Mouse (Mus musculus) gonadal fat pad, adult 2 months (tissue): Measurements from ENCODE around the gene Myl4. TPM values are rescaled to one million over a fixed set of nuclear protein-coding genes. Genes with fewer than 3 reads are reported as not detected.

Source experiments
- DNase-seq: peaks from one replicate; pipeline ENCODE4 v3.0.0-alpha.2; 2012; ENCODE audit warnings: low read depth
- polyA plus RNA-seq: library from polyadenylated mRNA; depleted of rRNA; stranded (reverse); fragments of >200 nt; gene quantifications from 2 replicates; pipeline ENCODE4 v1.2.3, GENCODE M21; 2012

Myl4 gene
- polyA plus RNA-seq, 1 experiment, result 20.2 TPM

DNA sequence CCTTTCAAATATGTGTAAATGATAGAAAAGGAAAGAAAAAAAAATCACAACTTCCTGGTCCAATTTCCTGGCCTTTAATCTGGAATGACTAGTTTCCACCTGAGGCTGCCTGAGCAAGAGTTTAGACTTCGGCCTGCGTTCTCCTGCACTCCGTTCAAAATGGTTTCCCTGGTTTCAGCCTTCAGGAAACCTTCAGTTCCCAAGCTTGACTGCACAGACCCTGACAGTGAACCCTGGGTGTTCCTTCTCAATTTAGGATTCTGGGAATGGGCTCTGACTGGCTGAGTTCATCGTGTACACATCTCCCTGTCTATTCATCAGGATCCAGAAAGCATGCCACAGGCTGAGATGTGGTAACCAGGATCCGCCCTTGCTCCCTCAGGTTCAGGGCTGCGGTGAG, 53.7 kb downstream of the Myl4 start:
- no peak for DNase-seq

DNA sequence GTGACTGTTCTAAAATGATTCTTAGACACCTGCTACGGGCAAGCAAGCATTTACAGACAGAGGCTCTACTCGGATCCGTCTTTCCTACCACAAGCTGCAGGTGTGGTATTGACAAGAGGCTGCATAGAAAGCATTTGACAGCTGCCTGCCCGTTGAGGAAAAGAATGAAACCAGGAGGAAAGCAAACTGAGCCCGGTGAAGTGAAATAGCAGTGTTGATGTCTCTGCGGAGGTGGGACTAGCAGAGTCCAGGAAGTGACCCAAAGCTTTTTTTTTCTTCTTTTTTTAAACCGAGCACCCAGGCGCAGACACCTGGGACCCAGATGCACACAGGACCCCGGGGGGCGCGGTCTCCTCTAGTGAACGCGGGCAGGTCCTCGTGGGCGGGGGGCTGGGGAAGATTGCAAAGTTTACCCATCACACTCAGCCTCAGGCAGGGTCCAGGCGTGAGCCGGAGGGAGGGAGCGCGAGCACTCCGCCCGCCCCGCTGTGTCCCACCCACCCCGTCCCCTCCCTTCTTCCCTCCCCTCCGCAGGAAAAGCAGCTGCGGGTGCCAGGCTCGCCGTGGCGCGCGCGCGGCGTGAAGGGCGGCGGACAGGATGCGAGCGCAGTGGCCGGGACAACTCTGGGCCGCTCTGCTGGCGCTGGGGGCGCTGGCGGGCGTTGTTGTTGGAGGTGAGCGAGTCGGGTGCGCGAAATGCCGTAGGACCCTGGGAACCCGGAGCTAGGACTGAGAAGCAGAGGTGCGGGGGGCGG, 57.2 kb downstream of the Myl4 start, which contains the start of gene Itgb3:
TSS of gene Itgb3 (plus strand) at position 510 of the 755 bp plus-strand sequence.
- no peak for DNase-seq

DNA sequence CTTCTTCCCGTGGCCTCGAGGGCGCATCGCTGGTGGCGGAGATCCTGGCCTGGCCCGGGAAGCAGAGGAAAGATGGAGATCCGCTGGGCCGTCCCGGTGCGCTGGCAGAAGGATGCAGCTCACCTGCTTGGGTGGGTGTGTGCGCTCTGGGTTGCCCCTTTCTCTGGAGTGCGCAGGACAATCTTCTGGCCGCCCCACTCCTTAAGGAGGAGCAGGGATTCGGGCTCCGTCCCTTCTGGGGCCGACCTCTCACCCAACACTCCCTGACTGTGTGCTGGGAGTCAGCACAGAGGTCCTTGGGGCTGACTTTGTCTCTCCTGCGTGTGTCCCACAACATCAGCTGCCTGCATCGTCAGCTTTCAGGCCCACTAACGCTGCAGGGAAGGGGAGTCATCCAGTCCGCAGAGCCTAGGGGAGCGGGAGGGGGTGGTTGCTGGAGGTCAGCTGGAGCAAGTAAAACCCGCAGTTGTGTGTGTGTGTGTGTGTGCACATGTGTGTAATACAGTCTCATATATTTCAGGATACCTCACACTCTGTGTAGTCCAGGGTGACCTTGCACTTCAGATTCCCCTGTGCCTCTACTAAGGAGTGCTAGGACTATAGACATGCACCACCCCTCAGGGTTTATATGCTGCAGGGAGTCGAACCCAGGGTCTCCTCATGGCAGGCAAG, 57.9 kb downstream of the Myl4 start:
- DNase-seq, result no peak

DNA sequence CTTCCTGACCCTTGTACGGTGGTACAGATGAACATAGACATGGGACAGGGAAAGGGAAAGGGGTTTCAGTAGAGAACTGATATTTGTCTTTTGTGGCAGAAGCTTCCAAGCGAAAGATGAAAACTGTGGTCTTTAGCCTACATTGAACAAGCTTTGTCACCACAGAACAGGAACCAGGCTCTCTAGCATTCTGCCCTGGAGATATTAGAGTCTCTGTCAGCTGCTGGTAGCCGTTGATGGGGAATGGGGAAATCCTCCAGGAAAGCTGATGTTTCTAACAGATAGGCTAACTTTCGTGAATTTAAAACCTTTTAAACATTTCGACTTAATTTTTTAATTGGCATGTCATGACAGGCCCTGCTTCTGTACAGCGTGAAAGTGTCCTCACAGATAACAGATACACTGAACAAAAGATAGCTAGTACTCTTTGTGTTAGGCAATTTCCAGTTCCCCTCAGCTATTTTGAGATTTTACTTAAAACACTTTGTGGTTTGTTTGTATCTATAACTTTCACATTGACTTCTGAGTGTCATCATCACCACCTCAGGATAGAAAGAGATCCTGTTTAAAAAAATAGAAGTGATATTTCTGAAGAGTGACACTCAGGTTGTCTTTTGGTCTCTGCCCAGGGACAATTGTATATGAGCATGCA, 58.7 kb downstream of the Myl4 start:
- no peak for DNase-seq

DNA sequence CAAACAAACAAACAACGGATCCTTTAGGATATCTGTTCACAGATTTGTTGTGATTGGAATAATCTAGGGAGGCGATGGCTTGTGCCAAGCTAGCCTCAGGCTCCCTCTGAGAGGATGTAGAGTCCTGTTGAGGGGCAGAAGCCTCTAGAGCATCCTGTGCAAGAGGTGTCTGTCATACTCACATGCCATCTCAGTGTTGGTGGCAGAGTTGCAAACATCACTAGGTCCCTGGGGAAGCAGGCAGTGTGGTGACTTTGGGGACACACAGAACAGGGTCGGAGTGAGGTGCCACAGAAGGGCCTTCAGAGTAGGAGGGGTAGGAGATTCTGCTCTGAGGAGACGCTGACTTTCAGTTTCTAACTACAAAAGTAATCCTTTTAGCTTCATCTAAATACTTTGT, 59.3 kb downstream of the Myl4 start:
- no peak for DNase-seq

DNA sequence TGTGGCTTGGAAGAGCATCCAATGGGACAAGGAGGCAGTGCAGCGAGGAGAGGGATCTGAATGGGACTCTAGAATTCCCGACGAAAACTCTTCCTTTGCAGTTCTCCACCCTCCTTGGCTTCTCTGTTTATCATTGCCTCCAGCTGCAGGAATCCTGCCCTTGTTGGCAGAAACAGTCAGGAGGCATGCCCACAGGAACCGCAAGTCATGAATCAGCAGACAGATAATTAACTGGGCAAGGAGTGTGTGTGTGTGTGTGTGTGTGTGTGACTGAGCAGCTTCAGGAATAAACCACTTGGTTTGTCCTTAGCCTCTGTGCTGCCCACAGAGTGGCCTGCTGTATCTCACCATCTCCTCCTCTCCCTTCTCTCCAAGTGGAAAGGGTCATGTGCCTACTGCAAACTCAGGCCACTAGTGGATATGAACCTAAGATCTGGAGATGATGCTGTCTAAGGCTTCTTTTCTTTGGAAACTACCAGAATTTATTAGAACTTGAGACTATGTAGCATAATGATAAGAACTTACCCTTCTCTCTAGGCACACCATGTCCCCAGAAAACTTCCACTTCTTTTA, 61.2 kb downstream of the Myl4 start:
- DNase-seq, result no peak

DNA sequence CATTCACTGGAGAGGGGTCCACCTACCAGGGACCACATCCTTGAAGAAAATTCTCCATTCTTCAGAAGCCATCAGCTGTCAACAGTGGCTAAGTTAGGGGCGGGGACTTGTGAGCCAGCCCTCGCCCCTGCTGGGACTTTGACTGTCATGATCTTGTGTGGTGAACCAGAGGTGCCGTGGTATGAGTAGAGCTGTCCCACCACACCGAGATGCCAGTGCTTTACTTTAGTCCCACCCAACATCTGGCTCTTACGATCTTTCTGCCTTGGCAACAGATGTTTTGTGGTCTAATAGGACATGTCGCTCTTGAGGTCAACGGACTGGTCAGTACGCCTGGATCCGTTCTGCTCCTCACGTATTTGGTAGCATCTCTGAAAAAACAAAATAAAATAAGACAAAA, 63.1 kb downstream of the Myl4 start:
- DNase-seq, result no peak

DNA sequence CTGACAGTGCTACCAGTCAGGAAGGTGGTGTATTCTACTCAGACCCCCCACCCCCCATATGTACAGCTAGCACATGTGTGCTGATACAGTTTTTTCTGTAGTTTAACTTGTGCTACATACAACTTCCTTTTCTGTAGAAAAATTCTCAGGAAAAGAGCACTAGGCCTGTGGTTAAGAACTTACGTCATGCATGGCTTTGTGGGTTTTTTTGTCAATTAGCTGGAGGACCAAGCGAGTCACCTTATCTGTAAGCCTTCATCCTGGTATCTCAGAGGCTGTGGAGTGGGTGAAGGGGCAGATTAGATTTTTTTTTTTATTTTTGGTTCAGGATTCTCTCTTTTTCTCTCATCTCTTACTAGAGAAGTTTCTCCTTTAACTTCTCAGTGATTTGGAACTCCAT, 63.7 kb downstream of the Myl4 start:
- DNase-seq, result no peak

DNA sequence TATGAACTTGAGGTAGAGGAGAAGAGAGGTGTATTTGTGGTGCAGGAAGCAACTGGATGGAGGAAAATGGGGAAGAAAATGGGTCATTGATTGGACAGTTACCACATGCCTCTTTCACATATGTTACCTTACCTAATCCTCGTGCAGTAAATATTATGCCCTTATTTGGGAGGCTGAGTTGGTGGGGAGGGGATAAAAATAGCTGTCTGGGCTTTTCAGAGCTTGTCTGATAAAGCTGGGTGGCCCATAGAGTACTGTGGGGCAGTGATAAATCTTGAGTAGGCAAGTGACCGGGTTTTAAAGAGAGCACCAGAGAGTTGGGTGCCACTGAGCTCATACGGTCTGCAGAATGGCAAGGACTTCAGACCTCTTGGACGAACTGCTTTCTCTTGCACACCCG, 65.7 kb downstream of the Myl4 start:
- no peak for DNase-seq

DNA sequence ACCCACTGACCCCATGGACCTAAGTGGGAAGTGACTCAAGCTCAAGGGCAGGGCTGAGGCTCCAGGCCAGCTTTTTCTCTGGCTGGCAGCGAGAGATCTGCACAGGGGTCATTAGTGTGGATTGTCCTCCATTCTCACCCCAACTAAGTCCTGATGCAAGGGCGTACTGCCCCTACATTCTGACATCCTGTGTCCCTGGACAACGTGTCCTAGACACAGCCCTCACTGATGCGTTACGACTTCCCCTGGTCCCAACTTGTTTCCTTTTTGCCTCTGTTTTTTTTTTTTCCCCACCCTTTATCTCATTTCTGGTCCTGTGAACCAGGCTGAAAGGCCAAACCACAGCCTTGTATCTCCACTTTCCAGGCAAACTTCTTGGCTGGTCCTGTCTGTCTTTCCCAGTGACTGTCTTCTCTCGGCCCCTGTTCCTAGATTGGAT, 68.2 kb downstream of the Myl4 start:
- DNase-seq, result no peak

DNA sequence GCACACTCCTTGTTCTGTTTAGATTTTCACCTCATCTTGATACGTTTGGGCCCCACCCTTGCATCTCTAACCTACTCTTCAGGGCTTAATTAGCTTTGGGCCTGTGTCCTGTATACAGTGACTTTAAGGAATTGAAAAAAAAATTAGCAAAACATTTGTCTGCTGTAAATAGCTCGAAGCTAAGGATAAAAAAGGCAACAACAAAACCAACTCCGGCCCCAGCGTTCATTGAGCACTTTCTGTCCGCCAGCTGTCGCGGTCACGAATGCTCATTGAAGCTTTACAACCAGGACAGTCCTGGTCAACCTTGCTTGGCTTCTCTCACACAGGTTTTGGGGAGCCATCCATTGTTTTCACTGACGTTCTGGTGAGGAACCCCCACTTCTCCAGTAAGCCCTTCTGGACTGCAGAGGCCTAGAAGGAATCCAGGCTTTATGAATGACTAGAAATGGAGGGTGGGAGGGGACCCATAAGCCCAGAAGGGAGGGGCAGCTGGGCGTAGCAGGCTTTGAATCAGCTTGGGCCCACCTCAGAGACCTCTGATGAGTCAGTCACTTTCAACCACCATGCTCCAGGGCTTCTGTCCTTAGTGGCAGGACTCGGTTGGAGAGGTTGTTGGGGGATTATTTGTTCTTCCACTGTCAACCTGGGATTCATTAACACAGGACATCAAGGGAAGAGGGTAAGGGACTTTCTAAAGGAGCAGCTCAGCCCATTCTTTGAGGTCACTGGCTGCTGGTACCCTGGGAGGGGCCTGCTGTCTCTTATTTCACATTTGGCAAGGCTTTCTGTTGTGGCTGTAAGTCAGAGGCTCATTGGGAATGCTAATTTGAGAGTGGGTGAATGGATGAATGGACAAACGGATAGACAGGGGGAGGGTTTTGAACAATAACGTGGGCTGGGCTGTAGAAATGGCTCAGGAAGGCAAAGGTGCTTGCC, 68.9 kb downstream of the Myl4 start:
- DNase-seq, result no peak

DNA sequence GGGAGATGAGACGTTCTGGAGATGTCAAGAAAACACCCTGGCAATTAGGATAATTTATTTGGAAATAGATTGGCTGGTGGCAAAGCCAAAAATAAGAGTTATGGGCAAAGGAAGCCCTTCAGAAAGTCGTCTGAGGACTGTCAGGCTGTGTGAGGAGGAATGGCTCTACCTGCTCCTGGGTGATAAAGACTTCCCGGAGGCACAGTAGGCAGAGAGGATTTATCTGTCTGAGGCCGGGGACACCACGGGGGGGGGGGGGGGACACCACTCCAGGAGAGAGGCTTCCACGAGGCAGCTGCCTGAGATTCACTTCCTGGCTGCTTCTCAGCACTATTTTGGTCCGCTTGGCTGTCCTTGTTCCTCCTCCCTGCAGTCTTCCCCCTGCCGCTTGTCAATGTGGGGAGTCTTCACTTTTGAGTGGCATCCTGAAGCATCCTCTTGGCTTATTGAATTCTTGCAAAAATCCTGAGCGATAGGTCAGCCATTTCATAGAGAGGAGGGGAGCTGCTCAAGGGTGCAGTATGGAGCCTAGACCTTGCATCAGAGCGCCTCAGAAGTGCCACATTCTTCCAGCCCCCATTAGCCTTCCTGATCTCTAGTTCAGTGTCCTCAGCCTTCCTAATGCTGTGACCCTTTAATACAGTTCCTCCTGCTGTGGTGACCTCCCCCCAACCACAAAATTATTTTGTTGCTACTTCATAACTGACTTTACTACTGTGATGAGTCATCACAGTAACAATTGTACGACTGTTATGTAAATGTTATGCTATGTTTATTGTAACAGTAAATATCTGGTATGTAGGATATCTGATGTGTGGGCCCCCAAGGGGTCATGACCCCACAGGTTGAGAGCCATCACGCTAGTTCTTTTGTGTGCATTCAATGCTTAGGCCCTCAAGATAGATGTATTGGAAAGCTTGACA, 71.8 kb downstream of the Myl4 start:
- no peak for DNase-seq

DNA sequence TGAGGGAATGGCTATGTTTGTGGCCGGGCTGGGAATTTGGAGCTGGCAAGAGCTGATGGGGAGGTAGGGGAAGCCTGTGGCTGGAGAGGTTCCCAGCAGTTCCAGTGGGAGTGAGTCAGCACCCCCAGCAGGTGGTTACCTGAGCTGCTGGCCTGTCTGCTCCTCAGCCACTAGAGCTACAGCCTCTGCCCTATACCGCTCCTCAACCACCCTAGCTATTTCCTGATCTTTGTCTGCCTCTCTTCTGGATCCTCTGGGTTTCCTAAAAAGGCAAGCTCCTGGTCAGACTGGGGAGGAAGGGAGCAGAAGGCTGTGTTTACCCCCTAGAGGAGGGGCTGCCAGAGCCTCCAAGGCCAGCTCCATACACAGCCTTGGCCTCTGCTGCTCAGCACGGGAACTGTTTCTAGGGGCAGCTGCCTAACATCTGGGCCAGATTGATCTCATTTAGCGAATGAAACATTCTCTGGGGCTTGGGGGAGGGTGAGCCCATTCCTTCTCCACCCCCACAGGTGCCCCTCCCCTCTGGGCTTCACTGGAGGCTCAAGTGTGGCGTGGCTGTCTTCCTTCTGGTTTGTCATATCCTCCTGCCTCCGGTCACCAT, 74.4 kb downstream of the Myl4 start:
- DNase-seq, result no peak

DNA sequence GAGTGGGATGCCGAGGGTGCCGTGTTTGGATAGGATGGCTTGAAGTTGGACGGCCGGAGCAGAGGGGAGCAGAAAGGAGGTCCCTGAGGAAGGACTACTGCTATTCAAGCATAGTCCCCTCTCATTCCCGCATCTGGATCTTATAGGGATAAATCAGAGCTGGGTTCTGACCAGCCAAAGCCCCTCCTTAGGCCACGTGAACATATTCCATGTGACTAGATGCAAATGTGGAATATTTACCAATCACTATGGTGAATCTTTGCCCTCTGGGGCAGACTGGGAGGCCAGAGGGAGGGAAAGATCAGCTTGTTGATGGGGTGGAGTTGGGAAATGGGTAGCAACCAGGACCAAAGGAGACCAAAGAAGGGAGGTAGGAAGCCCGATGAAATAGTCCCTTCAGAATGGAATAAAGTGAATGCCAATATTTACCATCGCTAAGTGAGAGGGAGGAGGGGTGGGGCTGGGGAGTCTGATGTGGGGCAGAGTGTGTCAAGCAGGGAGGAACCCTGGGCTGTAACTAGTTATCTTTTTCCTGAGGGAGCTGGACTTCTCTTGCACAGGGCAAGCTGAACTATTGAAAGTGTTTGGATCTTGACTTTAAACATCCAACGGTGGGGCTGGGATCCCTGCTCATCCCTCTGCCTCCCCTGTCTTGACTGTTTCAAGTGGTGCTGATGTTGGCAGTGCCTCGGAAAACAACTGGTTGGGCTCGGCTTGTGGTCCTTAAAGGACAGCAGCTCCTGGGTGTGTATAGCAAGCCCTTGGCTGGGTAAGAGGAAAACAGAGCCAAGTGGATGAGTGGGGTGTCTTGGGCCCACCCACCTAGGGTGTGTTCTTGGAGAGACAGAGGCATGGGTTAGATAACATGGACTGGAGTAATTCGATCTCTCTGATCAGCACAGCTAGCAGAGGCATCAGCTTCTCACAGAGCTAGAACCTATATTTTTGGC, 75.3 kb downstream of the Myl4 start:
- DNase-seq, result no peak

DNA sequence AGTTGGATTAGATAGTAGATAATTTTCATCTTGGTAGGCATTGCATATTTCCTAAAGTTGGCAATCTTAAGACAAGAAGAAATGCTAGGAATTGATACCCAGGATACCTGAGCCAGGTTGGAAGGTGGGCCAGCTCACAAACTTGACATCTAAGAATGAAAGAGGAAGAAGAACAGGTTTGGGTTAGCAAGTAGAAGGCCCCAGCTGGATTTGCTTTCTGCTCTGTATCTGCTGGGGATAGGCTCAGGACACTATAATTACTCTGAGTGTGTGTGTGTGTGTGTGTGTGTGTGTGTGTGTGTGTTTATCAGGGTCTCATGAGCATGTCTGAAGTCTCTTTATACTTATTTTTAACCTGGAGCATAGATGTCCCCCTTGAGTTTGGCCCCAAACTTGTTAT, 76.2 kb downstream of the Myl4 start:
- no peak for DNase-seq

DNA sequence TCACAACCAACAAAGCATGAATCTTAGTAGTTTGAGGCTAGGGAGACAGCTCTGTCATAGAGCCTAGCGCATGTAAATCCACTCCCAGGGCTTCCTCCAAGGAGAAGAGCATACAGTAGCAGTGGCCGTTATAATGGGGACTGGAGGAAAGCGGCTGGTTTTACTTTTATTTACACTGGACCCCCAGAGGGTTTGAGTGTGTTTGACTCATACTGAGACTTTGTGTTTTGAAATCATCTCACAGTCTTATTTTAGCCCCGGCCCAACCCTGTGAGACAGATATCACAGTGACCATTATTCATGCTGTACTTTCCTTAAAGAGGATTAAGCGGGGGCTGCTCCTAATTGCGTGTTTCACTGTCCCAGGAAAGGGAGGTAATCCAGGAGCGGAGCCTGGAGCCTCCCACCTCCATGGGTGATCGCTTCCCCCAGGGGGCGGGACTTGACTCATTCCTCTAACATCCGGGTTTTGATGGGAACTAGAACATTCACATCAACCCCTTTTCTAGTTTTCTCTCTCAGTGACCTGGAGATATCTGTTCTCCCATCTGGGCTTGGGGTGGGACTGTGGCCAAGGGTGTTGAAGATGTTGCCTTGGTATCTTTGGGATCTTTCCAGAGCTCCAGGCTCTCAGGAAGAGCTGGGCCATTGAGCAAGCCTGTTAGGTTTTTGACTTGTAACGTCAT, 77.3 kb downstream of the Myl4 start:
- no peak for DNase-seq

DNA sequence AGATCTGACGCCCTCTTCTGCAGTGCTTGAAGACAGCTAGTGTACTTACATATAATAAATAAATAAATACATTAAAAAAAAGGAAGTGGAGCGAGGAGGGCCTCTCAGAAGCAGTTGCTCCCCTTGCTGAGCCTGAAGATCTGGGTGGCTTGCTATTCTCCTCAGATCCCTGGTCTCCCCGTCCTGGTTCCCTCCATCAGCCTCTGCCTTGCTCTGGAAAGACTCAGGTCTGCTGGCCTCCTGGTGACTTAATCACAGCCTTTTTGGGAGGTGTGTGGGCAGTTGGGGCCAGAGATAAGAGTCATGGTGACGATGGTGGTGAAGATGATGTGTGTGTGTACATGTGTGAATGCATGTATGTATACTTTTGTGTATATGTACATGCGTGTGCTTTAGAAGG, 78.1 kb downstream of the Myl4 start:
- DNase-seq, result no peak

DNA sequence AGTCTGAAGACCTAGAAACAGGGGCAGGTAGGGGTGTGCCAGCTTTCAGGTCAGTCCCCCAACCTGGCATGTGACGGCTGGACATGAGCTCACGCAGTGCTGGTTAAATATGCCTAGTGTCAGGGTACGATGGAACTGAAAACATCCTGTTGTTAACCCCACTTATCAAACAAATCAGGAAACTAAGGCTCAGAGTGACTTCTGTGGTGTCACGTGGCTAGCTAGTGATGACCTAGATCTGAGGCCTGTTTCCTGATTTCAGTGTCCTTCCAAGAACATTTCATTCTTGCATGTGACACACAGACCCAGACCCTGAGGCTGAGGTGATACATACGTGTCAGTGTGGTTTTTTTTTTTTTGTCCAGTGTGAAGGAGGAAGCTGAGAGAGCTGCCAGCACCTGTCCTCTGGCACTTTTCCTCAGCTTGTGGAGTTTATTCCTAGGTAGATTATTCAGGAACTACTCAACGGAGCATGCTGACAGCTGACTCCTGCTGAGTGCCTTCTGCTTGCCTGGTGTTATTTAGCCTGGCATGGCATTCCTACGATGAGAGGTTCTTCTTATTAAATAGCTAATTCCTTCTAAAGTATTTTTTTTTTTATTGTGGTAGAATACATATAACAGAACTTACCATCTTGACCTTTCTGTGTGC, 79.8 kb downstream of the Myl4 start:
- DNase-seq, result no peak
